Comparison of ENCODE assay signal across 8 mouse cellular contexts in genomic region chr8:85311743-85312142, GRCm38 (mm10). TPM values are rescaled to one million over a fixed set of nuclear protein-coding genes. Genes with fewer than 3 reads are reported as not detected.
DNase-seq lines count a peak whose midpoint lies in the region; ATAC-seq lines count a peak whose summit lies in the region.

No protein-coding gene starts in this region.

- H3K36me3 ChIP-seq in liver, embryonic 11.5 days (ENCODE audit: control insufficient read depth, insufficient read depth, low read length), result peaks cover 10% of the 10 kb centered on the region
- H3K36me3 ChIP-seq in midbrain, embryonic 10.5 days, result peaks cover 33% of the 10 kb centered on the region

- H3K27ac ChIP-seq in liver, embryonic 11.5 days (ENCODE audit: low read depth, low read length), result no peak overlapping the region
- no peak overlapping the region for H3K27ac ChIP-seq in midbrain, embryonic 10.5 days (replicated peaks)

- no peaks in the 10 kb centered on the region for H3K27me3 ChIP-seq in liver, embryonic 11.5 days (replicated peaks; ENCODE audit: control insufficient read depth, insufficient read depth, low read length)
- H3K27me3 ChIP-seq in midbrain, embryonic 10.5 days (ENCODE audit: low read depth, poor library complexity, severe bottlenecking), result no peaks in the 10 kb centered on the region

- H3K9me3 ChIP-seq in liver, embryonic 11.5 days (ENCODE audit: control insufficient read depth, low read length), result no peaks in the 10 kb centered on the region
- H3K9me3 ChIP-seq in midbrain, embryonic 10.5 days (replicated peaks), result no peaks in the 10 kb centered on the region

- intact Hi-C loops in left cerebral cortex, postnatal 14 days (cut with DNase I), result loop anchor here (5.0 kb wide), 1 partner anchor 96 kb away; no protein-coding TSS in a partner anchor
- intact Hi-C loops in left cerebral cortex, postnatal 36 days (cut with DNase I), result loop anchor here (5.0 kb wide), 1 partner anchor 96 kb away; no protein-coding TSS in a partner anchor

- no peak overlapping the region for H3K4me3 ChIP-seq in liver, embryonic 11.5 days (ENCODE audit: low read depth, low read length)
- no peak overlapping the region for H3K4me3 ChIP-seq in midbrain, embryonic 10.5 days

- H3K4me2 ChIP-seq in liver, embryonic 11.5 days, result no peak overlapping the region

- H3K4me1 ChIP-seq in liver, embryonic 11.5 days (replicated peaks; ENCODE audit: control insufficient read depth, insufficient read depth, low read length), result 0 out of 2 replicates have a peak, but pooled peaks cover 2% of the 10 kb centered on the region
- no peaks in the 10 kb centered on the region for H3K4me1 ChIP-seq in midbrain, embryonic 10.5 days

- no peak overlapping the region for H3K9ac ChIP-seq in liver, embryonic 11.5 days (ENCODE audit: low read depth, low read length)

- DNase-seq in adrenal gland, adult 2 months, result peak; percentile 10
- no peak for DNase-seq in adrenal gland, postnatal 4 days (ENCODE audit: low spot score in 2 of 2)
- DNase-seq in left cerebral cortex, postnatal 14 days (ENCODE audit: low spot score in 2 of 2), result peak; percentile 16 to 36
- no peak for DNase-seq in left cerebral cortex, postnatal 36 days (ENCODE audit: low spot score in 2 of 2)
- peak; percentile 51 for DNase-seq in brain, adult 2 months (ENCODE audit: low read depth, low spot score)
- DNase-seq in liver, embryonic 11.5 days (ENCODE audit: low spot score), result no peak
- no peak for DNase-seq in natural killer cell, adult 2 months (ENCODE audit: low spot score in 2 of 2)
- DNase-seq in midbrain, embryonic 10.5 days (ENCODE audit: low spot score), result no peak

- peak; percentile 60; the same call in 1 of the 2 replicates for ATAC-seq in liver, embryonic 11.5 days (replicated peaks; ENCODE audit: low FRiP score)

RNA-seq across cellular contexts. Expression of gene Vps35, which starts 12.1 kb away (rescaled TPM):
- total RNA-seq in adrenal gland, adult 2 months (2021), result 100 to 1,000 TPM in 1 of 2 experiments, 10 to 100 TPM in 1; 90.1 to 101 TPM
- polyA plus RNA-seq in adrenal gland, adult 2 months (2012; rRNA removed), result 3.7 and 4.3 TPM in 2 replicates
- total RNA-seq in adrenal gland, postnatal 4 days (2021), result 10 to 100 TPM; 86.3 to 94.8 TPM
- 100 to 1,000 TPM; 142 to 149 TPM for total RNA-seq in left cerebral cortex, postnatal 14 days (2021)
- total RNA-seq in left cerebral cortex, postnatal 36 days (2021), result 100 to 1,000 TPM; 123 to 125 TPM
- 142 and 178 TPM in 2 replicates for polyA plus RNA-seq in liver, embryonic 11.5 days (2014; fragmentation: Nextera tagmentation; extraction: Ambion mirVana)
- 159 and 163 TPM in 2 replicates for polyA plus RNA-seq in midbrain, embryonic 10.5 days (2016; fragmentation: Nextera tagmentation; extraction: Ambion mirVana)

RNA-seq across cellular contexts. Expression of gene Orc6, which starts 12.3 kb away (rescaled TPM):
- total RNA-seq in adrenal gland, adult 2 months (2021), result 10 to 100 TPM; 13.6 to 17.2 TPM
- 4.0 and 4.4 TPM in 2 replicates for polyA plus RNA-seq in adrenal gland, adult 2 months (2012; rRNA removed)
- 10 to 100 TPM; 46.6 to 48.6 TPM for total RNA-seq in adrenal gland, postnatal 4 days (2021)
- 10 to 100 TPM; 33.2 TPM for total RNA-seq in left cerebral cortex, postnatal 14 days (2021)
- total RNA-seq in left cerebral cortex, postnatal 36 days (2021), result 10 to 100 TPM; 27.8 to 30.3 TPM
- polyA plus RNA-seq in liver, embryonic 11.5 days (2014; fragmentation: Nextera tagmentation; extraction: Ambion mirVana), result 165 and 170 TPM in 2 replicates
- 145 and 157 TPM in 2 replicates for polyA plus RNA-seq in midbrain, embryonic 10.5 days (2016; fragmentation: Nextera tagmentation; extraction: Ambion mirVana)

Comparison
In these comparisons a context has a peak if more than half of its experiments do, and no peak if none do; other contexts are left out.
1. DNase-seq: peak in adrenal gland, adult 2 months (single experiment), left cerebral cortex, postnatal 14 days (2 of 2) and brain, adult 2 months (single experiment); none in adrenal gland, postnatal 4 days (0 of 2), left cerebral cortex, postnatal 36 days (0 of 2), liver, embryonic 11.5 days (single experiment), natural killer cell, adult 2 months (0 of 2) and midbrain, embryonic 10.5 days (single experiment).